Mouse (Mus musculus) testis, postnatal 14 days (tissue): ENCODE results near the gene Ncam1.

Experiments
- DNase-seq: peaks from one replicate; pipeline ENCODE4 v3.0.0; 2021; ENCODE audit warnings: low spot score

Gene Ncam1

DNA sequence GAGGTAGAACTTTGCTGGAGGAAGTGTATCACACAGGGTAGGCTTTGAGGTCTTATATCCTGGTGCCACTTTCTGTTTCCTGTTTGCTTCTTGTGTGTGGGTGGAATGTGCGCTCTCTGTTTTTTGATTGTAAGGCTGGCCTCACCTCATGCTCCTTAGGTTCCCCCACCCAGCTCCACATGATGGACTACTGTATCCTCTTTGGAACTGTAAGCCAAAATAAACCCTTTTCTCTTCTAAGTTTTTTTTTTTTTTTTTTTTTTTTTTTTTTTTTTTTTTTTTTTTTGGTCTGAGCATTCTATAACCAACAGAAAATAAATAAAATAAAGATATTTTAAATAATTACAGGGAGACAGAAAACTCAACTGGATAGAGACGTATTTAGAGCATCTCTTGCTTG is 239.8 kb downstream of the Ncam1 start:
- DNase-seq: no peak

DNA sequence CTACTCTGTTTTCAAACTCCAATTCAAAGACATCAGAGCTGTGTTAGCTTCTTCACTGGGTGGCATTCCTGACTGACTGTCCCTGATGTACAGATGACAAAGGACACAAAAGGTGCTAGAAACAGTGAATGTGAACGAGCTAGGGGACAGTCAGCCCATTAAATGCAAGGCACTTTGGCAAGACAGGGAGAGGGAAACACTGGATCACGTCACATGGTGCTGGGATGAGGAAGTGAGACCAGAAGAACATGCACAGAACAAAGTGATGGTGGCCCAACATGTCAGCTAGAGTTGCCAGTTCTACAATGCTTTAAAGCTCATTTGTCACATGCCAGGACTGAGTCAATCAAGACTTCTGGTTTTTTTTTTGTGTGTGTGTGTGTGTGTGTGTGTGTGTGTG is 247.4 kb downstream of the Ncam1 start:
- no peak for DNase-seq

DNA sequence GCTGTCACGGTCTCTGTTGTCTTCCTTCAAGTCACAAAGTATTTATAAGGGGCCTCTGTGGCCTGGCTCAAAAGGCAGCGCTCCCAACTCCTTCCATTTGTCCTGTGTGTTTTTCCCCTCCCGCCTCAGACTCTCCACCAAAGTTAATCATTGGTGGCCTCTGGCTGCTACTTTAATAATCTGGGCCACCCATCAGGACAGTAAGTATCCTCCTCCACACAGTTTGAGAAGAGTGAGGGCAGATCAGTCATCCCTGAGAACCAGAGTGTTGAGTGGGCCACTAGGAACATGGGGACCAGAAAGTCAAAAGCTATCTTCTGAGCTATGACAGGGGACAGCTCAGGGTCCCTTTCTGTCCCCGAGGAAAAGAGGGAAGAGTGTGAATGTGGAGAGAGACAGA is 256.1 kb downstream of the Ncam1 start:
- DNase-seq: no peak

DNA sequence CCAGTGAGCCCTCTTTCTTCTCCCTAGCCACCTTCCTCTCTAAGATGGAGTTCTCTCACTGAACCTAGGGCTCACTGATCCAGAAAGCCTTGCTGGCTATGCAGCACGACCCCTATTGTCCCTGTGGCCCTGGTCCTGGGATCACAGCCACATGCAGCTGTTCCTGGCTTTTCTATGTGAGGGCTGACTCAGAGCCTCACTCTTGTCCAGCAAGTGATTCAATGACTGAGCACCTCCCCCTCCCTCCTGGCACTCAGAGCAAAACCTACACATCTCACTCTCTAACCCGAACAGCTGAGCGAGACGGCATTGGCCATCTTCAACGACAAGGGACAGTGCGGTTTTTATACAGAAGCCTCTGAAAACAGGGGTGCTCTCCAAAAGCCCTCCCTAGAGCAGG is 260.9 kb downstream of the Ncam1 start:
- no peak for DNase-seq

DNA sequence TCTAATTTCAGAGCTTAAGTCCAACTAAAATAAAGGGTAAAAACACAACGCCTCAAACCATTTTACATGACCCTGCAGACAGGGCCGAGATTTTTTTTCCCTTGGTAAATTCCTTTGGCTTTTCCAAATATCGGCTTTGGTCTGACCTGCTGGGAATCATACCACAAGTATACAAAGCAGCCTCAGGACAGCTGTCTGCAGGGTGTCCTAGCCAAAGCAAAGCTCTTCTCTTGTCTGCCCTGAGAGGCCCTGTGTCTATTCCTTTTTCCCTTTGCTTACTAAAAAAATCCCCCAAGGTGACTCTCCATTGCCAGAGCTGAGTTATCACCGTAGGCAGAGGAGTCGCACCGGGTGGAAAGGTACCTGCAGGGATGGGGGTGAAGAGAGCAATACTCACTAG is 262.1 kb downstream of the Ncam1 start:
- no peak for DNase-seq

DNA sequence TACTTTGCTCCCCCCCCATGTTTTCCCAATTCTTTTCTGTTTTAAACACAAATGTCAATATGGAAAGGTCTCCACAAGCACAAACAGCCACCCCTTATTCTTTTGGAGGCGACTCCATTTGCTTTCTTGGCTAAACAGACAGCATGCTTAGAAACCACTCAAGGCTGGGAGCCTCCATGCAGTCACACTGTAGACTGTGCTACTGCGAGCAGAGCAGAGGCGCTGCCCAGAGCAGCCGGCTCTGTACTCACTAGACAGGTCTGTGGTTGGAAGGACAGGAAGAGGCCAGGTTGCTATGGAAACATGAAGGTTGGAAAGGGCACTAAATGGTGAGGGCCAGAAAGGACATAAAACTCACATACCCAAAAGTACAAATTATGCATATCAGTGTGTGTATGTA is 263.8 kb downstream of the Ncam1 start:
- DNase-seq: no peak

DNA sequence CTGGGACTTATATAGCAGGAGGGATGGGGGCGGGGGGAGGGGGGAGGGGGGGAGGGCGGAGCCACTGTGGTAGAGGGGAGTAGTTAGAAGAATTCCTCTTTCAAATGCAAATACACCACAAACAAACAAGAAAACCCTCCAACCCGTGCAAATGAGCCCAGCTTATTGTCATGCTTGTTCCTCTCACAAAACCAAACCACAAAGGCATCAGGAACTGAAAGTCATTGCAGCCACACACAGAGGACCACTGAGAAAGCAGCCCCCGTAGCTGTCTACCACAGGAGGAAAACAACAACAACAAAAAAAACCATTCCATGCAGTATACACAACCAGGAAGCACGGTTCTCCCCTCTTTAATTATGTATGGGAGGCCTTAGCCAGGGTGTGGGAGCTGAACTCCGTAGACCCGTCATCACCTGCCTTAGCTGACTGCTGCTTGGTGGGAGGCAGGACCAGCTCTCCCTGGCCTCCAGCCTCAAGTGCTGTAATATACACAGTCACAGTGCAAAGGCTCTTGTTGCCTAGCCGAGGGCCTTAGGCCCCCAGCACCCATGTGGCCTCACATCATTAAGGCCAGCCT is 264.7 kb downstream of the Ncam1 start:
- DNase-seq: no peak

DNA sequence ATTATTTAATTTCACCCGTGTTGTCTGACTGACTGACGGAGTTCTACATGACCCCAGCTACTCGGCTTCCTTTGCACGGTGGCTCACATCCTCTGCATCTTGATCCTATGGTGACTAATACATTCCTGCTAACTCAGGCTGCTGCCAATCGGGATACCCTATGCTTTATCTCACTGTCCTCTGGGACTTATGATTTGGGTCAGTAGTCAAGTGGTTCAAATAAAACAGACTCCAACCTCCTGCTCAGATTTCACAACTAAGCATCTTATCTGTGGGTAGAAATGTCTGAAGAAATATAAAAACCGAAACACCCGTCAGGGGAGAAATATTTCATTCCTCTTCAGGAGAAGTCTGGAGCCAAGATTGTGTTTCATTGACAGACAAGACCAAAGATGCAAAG is 265.3 kb downstream of the Ncam1 start:
- DNase-seq: no peak

DNA sequence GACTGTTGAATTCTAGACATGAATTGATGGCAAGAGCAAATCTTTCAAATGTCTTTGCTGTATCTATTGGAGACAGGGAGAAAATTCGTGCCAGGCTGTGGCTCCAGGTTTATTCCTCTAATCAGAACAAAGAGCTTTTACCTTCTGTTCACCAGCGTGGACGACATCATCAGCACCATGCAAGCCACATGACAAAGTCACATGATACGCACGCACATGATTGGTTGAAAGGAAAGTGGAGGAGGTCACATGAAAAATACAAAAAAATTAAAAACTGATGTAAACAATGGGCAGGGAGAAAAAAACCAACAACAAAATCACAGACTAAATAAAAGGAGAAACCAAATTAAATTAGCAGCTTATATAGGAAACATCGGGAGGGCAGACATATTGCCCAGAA is 266.9 kb downstream of the Ncam1 start:
- DNase-seq: no peak

DNA sequence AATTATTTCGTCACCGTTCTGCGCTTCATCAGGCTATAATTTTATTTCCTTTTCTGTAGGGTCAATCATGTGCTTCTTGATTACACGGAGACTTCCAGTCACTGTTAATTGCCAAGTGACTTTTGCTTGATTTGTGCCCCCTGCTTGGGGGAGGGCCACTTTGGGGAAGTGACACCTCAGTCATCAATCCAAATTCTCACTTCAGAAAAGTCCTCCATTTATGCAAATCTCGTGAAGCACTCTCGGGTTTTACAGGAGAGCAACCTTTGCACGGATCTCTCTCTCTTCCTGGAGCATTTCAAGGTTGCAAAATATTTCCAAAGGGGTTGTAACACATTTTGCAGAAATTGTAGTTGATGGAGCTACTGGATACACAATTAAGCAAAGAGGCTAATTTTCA is 267.5 kb downstream of the Ncam1 start:
- DNase-seq: no peak

DNA sequence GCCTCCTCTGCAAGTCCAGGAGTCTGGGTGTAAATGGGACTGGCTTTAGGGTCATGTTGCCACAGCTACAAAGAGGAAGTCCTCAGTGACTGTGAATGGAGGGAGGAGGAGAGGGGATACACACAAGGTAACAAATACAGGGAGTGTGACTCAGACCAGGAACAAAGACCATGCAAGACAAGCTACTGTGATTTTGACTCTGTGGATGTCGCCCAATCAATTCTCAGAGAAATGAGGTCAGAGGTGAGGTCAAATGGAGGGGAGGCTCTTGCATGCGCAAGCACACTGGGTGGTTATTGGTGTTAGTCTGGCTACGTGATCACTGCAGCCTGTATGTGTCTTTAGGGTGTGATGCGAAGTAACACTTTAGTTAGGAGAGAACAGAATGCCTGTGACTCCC is 268.0 kb downstream of the Ncam1 start:
- no peak for DNase-seq

DNA sequence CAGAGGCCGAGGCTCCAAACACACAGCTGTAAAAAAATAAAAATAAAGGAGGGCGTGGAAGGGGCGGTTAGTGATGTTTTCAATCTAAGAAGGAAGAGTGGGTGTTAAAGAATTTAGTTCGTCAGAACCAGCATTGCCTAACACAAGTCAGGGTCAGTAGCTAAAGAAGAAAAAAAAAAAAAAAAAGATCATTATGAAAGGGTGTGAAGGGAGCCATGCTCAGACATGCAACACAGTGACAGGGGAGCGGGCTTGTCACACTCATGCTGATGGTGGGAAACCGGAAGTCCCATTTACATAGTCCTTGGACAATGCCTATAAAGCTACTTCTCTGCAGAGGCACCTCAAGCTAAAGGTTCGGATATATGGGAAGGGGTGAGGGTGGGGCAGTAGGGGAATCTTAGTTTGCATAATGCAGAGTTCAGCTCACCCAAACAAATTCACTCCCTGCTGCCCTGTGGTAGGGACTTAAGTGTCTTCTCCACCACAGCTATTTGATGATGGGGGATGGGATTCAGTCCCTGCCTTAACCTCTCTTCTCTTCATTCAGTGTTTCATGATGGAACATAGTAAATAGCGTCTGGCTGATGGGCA is 269.3 kb downstream of the Ncam1 start:
- DNase-seq: no peak

DNA sequence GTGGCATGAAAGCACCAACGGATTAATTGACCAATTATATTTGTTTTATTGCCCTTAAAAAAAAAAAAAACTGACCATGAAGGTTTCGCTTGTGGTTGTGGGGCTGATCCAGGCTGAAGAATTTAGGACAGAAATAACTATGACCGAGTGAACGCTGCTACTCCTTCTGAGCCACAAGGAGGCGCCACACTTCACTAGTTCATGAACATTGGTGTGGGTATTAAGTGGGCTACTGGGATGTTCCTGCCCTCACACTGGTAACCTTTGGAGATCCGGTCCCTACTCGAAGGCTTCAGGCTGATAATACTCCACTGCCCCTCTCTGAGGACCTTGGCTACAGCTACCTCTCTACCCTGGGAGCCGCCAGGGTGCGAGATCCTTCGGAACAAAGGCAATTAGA is 269.8 kb downstream of the Ncam1 start:
- DNase-seq: no peak

DNA sequence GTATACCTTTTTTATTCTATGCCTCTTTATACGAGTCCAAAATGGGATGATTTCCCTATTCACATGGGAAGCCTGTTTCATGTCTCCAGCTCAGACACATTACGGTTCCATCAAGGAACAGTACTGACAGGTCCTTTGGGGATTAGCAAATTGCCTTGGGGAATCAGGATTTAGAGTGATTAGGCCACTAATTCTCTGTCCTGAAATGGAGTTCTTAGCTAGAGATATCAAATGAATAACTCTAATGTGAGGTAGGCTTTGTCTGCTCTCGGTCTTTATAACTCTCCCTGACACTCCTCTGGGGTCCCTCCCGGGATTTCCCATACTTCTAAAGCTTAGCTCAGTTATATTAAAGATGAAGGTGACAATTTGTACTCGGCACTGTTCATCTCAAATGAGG is 270.7 kb downstream of the Ncam1 start:
- no peak for DNase-seq

DNA sequence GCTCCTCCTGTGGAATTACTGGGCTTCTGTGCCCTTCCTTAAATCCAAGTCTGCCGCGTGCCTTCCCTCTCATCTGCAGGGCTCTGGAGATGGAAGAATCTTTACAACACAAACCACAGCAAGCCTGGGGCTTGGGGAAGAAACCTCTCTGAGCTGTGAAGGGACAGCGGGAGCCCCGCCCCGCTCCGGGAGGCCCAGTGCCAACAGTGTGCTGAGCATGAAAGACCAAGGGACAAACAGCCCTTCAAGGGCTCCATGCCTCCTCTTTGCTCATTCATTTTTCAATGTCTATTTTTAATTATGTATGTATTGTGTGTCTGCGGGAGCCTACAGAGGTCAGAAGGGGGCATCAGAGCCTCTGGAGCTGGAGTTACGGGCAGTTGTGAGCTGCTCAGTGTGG is 271.4 kb downstream of the Ncam1 start:
- no peak for DNase-seq

DNA sequence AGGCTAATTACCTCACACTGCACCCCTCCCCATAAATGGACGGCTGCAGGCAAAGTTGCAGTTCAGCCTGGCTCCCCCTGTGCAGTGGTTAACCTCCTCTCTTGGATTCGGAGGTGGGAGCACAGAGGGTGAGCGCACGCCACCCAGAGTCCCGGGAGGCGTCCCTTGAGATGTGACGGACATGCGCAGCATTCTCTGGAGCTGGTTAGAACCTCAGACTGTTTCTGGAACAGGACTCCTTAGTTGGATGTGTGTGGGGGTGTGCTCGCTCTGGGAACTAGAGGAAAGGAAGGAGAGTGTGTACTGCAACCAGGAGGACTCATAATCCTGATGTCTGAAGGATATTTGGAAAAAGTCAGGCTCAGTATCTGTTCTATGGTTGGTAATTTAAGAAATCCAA is 274.0 kb downstream of the Ncam1 start:
- no peak for DNase-seq

DNA sequence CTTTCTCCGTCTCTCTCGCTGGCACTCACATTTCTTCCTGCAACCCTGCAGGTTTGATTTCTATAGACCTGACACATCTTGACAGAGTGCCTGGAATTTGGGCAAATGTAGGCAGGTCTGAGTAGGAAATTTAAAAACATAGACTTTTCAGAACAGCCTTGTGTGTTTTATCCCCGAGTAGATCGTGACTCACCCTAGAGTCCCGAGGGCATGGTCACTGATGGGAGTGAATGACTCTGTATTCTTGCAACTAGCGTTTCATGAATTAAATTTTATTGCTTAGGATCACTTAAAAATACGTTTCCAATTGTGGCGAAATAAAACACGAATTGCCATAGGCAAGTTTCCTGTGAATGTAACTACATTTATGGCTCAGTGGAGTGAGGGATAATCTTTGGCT is 274.8 kb downstream of the Ncam1 start:
- no peak for DNase-seq

DNA sequence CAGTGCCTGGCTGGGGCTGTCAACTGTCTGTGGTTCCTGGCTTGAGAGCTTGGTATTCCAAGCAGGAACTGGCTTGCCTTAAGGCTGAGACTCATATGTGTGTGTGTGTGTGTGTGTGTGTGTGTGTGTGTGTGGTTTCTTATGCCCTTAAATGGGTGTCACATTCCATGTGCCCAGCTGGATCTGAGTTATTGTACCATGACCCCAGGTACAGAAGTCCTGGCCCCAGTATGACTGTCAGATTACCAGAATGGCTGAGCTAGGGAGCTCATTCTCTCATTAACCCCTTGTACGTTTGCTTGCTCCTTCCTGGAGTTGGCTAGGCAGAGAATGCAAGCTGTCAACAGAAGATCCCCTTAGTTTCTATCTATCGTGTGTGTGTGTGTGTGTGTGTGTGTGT is 284.4 kb downstream of the Ncam1 start:
- DNase-seq: no peak

DNA sequence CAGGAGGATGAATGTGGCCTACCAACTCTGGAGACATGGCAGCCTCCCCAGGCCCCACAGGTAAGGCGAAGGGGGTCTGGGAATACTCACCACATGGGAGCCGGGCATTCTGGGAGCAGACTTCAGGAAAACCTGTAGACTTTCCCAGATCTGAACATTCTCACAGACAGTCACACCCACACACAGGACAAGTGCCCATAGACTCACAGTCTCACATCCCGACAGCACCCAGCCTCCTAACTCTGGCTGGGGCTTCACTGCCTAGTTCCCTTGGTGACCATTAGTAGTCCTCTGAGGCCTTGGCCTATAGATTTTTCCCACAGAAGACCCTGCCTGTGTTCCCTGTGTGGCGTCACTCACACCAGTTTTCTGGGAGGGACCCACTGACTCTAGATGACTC is 288.1 kb downstream of the Ncam1 start:
- no peak for DNase-seq

DNA sequence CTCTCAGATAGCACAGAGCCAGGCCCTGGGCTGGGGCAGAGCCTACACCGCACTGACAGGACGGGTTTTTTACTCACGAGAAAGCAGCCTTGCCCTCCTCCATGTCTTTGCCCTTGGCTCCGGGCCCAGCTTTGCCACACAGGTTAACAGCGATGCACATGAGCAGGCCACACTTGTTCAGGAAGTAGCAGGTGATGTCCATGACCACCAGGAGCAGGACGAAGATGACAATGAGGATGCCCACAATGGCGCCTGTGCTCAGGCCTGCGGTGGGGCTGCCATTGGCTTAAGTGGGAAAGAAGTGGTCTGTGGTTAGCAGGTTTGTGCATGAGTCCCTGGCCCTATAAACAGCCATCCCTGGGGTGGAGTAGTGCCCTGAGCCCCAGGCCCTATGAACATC is 289.1 kb downstream of the Ncam1 start:
- no peak for DNase-seq

DNA sequence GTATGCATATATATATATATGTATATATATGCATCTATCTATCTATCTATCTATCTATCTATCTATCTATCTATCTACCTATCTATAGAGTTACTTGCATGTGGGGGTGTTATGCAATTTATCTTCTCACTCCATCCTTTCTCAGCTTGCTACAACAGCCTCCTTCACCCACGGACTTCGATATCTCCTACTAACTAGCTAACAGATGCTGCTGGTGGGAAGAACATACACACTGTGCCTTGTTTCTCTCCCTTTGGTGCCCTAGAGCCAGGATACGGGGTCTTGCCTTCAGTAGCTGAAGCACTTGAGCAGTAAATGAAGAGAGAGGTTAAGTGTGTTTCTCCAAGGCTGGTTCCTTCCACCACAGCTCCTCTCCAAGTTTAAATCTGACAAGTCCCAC is 289.6 kb downstream of the Ncam1 start:
- no peak for DNase-seq

DNA sequence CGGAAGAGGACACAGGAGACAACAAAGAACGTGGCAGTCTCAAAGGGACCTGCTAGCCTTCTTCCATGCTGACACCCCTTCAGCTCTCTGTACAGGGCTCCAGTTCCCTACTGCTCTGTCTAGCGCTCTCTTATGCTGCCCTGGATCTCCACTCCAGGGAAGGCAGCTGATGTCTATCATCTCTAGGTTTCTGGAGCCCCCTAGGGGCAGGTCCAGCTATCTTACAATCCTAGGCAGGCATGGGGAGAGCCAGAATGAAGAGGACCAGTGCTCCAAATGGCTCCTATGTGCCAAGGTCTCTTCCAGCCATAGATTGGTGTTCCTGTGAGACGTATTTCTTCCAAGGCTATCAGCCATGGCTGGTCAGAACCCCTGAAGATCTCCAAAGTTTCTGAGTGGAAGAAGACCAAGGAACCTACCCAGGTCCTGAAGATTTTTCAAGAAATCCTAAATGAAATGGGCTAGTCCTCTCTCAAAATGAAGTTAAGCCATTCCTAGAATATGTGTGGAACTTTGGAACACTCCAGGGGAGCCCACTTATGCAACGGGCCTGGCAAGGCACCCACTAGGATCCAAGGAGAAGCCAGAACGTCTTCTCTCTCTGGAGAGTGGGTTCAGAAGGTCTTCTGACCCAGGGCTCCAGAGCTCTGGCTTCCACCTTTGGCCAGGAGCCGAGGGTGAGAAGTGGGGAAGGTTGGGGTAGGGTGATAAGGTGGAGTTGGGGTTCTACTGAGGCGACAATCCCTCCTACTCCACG is 290.7 kb downstream of the Ncam1 start:
- DNase-seq: no peak

DNA sequence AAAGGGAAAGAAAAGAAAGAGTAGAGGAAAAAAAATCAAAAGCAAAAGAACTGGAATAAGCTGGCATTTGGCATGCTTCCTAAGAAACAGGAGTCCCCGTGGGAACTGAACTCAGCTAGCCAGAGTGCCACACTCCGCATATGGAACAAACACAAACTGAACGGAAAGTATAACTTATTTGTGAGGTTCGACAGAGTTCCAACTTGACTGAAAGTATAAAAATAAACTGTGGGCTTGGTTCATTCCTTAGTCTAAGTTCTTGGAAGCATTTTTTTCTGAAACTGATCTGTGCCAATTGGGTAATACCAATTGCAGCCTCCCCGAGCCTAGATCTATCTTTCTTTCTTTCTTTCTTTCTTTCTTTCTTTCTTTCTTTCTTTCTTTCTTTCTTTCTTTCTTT is 294.1 kb downstream of the Ncam1 start:
- no peak for DNase-seq

DNA sequence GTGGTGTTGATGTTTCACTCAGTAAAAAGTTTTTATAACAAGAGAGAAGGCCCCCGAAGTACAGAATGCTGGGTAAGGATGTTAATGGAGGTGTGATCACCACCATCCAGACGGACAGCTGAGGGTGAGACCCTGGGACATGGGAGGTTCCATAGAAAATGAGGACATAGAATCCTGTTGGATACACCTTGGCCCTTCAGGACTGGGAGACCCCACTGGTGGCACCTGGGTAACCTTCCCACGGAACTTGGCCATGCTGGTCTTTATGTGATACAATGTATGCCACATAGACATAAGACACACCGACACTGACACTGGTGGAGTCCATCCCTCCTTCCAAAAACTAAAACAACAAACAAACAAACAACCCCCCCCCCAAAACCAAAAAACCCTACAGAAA is 296.5 kb downstream of the Ncam1 start:
- no peak for DNase-seq
